In genomic region chr14:60687241-60687640, GRCm38 (mm10) we compare ENCODE assay signal across 12 mouse cellular contexts. TPM values are rescaled to one million over a fixed set of nuclear protein-coding genes. Genes with fewer than 3 reads are reported as not detected.
DNase-seq lines count a peak whose midpoint lies in the region; ATAC-seq and TF ChIP-seq lines count a peak whose summit lies in the region.
"Had no signal": no experiment of that assay in that cellular context is flagged by ENCODE, and none has a peak within 500 bp of the region (broad histone marks: within the 10 kb centered on the region; RNA-seq: fewer than 3 reads in every experiment).

No protein-coding gene starts in this region.

- H3K4me3 ChIP-seq in intestine, postnatal 0 days (ENCODE audit: low read depth, low read length) = no peak overlapping the region
- H3K4me3 ChIP-seq in intestine, embryonic 16.5 days (ENCODE audit: low read length) = no peak overlapping the region
- no peak overlapping the region for H3K4me3 ChIP-seq in midbrain, embryonic 14.5 days (replicated peaks; ENCODE audit: low read depth, low read length)
- H3K4me3 ChIP-seq in midbrain, embryonic 10.5 days = no peak overlapping the region
- H3K4me3 ChIP-seq in hindbrain, embryonic 14.5 days (replicated peaks; ENCODE audit: low read length) = no peak overlapping the region
- H3K4me3 ChIP-seq in stomach, embryonic 16.5 days (replicated peaks; ENCODE audit: low read length) = no peak overlapping the region
- H3K4me3 ChIP-seq: limb, embryonic 15.5 days had no signal

- peaks cover 2% of the 10 kb centered on the region; the same call in 1 of the 2 replicates for H3K4me1 ChIP-seq in intestine, postnatal 0 days (replicated peaks; ENCODE audit: control insufficient read depth, insufficient read depth, low read length)
- peaks cover 7% of the 10 kb centered on the region; the same call in 1 of the 2 replicates for H3K4me1 ChIP-seq in intestine, embryonic 16.5 days (ENCODE audit: control insufficient read depth, insufficient read depth, low read length)
- H3K4me1 ChIP-seq in midbrain, embryonic 14.5 days (ENCODE audit: control insufficient read depth, insufficient read depth, low read length) = peaks cover 18% of the 10 kb centered on the region
- peaks cover 64% of the 10 kb centered on the region for H3K4me1 ChIP-seq in midbrain, embryonic 10.5 days
- H3K4me1 ChIP-seq in hindbrain, embryonic 14.5 days (replicated peaks; ENCODE audit: control insufficient read depth, insufficient read depth, low read length) = peaks cover 31% of the 10 kb centered on the region
- peaks cover 10% of the 10 kb centered on the region for H3K4me1 ChIP-seq in stomach, embryonic 16.5 days (ENCODE audit: control insufficient read depth, insufficient read depth, low read length)
- H3K4me1 ChIP-seq: limb, embryonic 15.5 days had no signal

- H3K36me3 ChIP-seq in intestine, postnatal 0 days (ENCODE audit: control insufficient read depth, insufficient read depth) = peaks cover 8% of the 10 kb centered on the region; the same call in 1 of the 2 replicates
- no peaks in the 10 kb centered on the region for H3K36me3 ChIP-seq in intestine, embryonic 16.5 days (ENCODE audit: control insufficient read depth, insufficient read depth, low read length)
- H3K36me3 ChIP-seq in midbrain, embryonic 14.5 days (ENCODE audit: control insufficient read depth, insufficient read depth, low read length) = no peaks in the 10 kb centered on the region
- H3K36me3 ChIP-seq in midbrain, embryonic 10.5 days = peaks cover 28% of the 10 kb centered on the region
- no peaks in the 10 kb centered on the region for H3K36me3 ChIP-seq in hindbrain, embryonic 14.5 days (replicated peaks; ENCODE audit: control insufficient read depth, insufficient read depth)
- no peaks in the 10 kb centered on the region for H3K36me3 ChIP-seq in stomach, embryonic 16.5 days (ENCODE audit: control insufficient read depth, insufficient read depth, low read length)
- H3K36me3 ChIP-seq: limb, embryonic 15.5 days had no signal

- no peak for DNase-seq in midbrain, embryonic 14.5 days
- DNase-seq in midbrain, embryonic 10.5 days (ENCODE audit: low spot score) = no peak
- peak; percentile 45 for DNase-seq in hindbrain, embryonic 14.5 days (ENCODE audit: low spot score)
- DNase-seq in cerebellum, adult 18-20 months = no peak
- DNase-seq: gastrocnemius, postnatal 36 days; right cerebral cortex, postnatal 4 days had no signal

- no peak for TF ChIP-seq CTCF in intestine, postnatal 0 days (IDR thresholded peaks at IDR 0.05; ENCODE audit: low read depth)

- no peaks in the 10 kb centered on the region for H3K27me3 ChIP-seq in intestine, postnatal 0 days (replicated peaks; ENCODE audit: control insufficient read depth, insufficient read depth, low read length)
- H3K27me3 ChIP-seq in intestine, embryonic 16.5 days (replicated peaks; ENCODE audit: control insufficient read depth, insufficient read depth, low read length) = no peaks in the 10 kb centered on the region
- H3K27me3 ChIP-seq in midbrain, embryonic 14.5 days (ENCODE audit: control insufficient read depth, insufficient read depth, low read length) = no peaks in the 10 kb centered on the region
- no peaks in the 10 kb centered on the region for H3K27me3 ChIP-seq in midbrain, embryonic 10.5 days (ENCODE audit: low read depth, poor library complexity, severe bottlenecking)
- no peaks in the 10 kb centered on the region for H3K27me3 ChIP-seq in hindbrain, embryonic 14.5 days (ENCODE audit: control insufficient read depth, insufficient read depth, low read length)
- no peaks in the 10 kb centered on the region for H3K27me3 ChIP-seq in stomach, embryonic 16.5 days (ENCODE audit: control insufficient read depth, insufficient read depth, low read length)
- H3K27me3 ChIP-seq: CH12.LX had no signal

- no peak for ATAC-seq in intestine, postnatal 0 days
- ATAC-seq in intestine, embryonic 16.5 days = no peak
- no peak for ATAC-seq in midbrain, embryonic 14.5 days (ENCODE audit: low FRiP score, low TSS enrichment)
- no peak for ATAC-seq in hindbrain, embryonic 14.5 days (ENCODE audit: low FRiP score)
- no peak for ATAC-seq in stomach, embryonic 16.5 days (ENCODE audit: insufficient read depth, low FRiP score)
- no peak for ATAC-seq in megakaryocyte-erythroid progenitor cell, adult 5-6 weeks (replicated peaks; ENCODE audit: low FRiP score, low TSS enrichment, poor library complexity, severe bottlenecking)

- no peak overlapping the region; the same call in 1 of the 2 replicates for H3K4me2 ChIP-seq in intestine, postnatal 0 days (replicated peaks; ENCODE audit: low read depth)
- no peak overlapping the region for H3K4me2 ChIP-seq in intestine, embryonic 16.5 days (ENCODE audit: low read depth, low read length)
- peak overlapping the region; percentile 16; the same call in 1 of the 2 replicates for H3K4me2 ChIP-seq in midbrain, embryonic 14.5 days (ENCODE audit: low read length)
- peak overlapping the region; percentile 36 for H3K4me2 ChIP-seq in hindbrain, embryonic 14.5 days (replicated peaks)
- peak overlapping the region; percentile 18; the same call in 1 of the 2 replicates for H3K4me2 ChIP-seq in stomach, embryonic 16.5 days (ENCODE audit: low read depth, low read length)
- H3K4me2 ChIP-seq: limb, embryonic 15.5 days had no signal

- H3K9me3 ChIP-seq in intestine, postnatal 0 days (ENCODE audit: control insufficient read depth) = no peaks in the 10 kb centered on the region
- no peaks in the 10 kb centered on the region for H3K9me3 ChIP-seq in intestine, embryonic 16.5 days (ENCODE audit: control insufficient read depth, low read length)
- no peaks in the 10 kb centered on the region for H3K9me3 ChIP-seq in midbrain, embryonic 14.5 days (ENCODE audit: control insufficient read depth, low read length)
- no peaks in the 10 kb centered on the region for H3K9me3 ChIP-seq in midbrain, embryonic 10.5 days (replicated peaks)
- H3K9me3 ChIP-seq in hindbrain, embryonic 14.5 days (ENCODE audit: control insufficient read depth, low read length) = no peaks in the 10 kb centered on the region
- no peaks in the 10 kb centered on the region for H3K9me3 ChIP-seq in stomach, embryonic 16.5 days (replicated peaks; ENCODE audit: control insufficient read depth, low read length)
- H3K9me3 ChIP-seq: limb, embryonic 15.5 days had no signal

- no peak overlapping the region for H3K9ac ChIP-seq in intestine, postnatal 0 days (ENCODE audit: low read depth, low read length)
- no peak overlapping the region for H3K9ac ChIP-seq in intestine, embryonic 16.5 days (ENCODE audit: low read depth, low read length)
- no peak overlapping the region for H3K9ac ChIP-seq in midbrain, embryonic 14.5 days (replicated peaks; ENCODE audit: low read length)
- H3K9ac ChIP-seq in hindbrain, embryonic 14.5 days = no peak overlapping the region
- H3K9ac ChIP-seq in stomach, embryonic 16.5 days (ENCODE audit: low read length) = no peak overlapping the region
- H3K9ac ChIP-seq: limb, embryonic 15.5 days had no signal

- 69% methylated on average over 7 of the region's 7 CpGs for WGBS in intestine, postnatal 0 days
- WGBS in intestine, embryonic 16.5 days = 44% methylated on average over 7 of the region's 7 CpGs
- 33% methylated on average over 7 of the region's 7 CpGs for WGBS in midbrain, embryonic 14.5 days
- 78% methylated on average over 7 of the region's 7 CpGs for WGBS in midbrain, embryonic 10.5 days
- WGBS in hindbrain, embryonic 14.5 days = 14% methylated on average over 7 of the region's 7 CpGs
- WGBS in stomach, embryonic 16.5 days = 54% methylated on average over 7 of the region's 7 CpGs

- peak overlapping the region; percentile 21; the same call in 1 of the 2 replicates for H3K27ac ChIP-seq in intestine, postnatal 0 days (ENCODE audit: low read depth, low read length)
- H3K27ac ChIP-seq in intestine, embryonic 16.5 days (ENCODE audit: low read length) = no peak overlapping the region; the same call in 1 of the 2 replicates
- 0 out of 2 replicates have a peak overlapping the region, but pooled peaks have one; percentile 6 for H3K27ac ChIP-seq in midbrain, embryonic 14.5 days (replicated peaks; ENCODE audit: low read depth, low read length)
- H3K27ac ChIP-seq in midbrain, embryonic 10.5 days (replicated peaks) = no peak overlapping the region
- H3K27ac ChIP-seq in hindbrain, embryonic 14.5 days = peak overlapping the region; percentile 26; the same call in 1 of the 2 replicates
- H3K27ac ChIP-seq in stomach, embryonic 16.5 days (ENCODE audit: low read length) = no peak overlapping the region
- H3K27ac ChIP-seq: limb, embryonic 15.5 days had no signal

RNA-seq across cellular contexts. Expression of gene Spata13, which starts 53.4 kb away (rescaled TPM):
- polyA plus RNA-seq in intestine, postnatal 0 days (2015; fragmentation: Nextera tagmentation; extraction: Ambion mirVana) = 10.2 and 11.1 TPM in 2 replicates
- polyA plus RNA-seq in intestine, embryonic 16.5 days (2015; fragmentation: Nextera tagmentation; extraction: Ambion mirVana) = 19.9 and 22.6 TPM in 2 replicates
- 22.0 and 31.6 TPM in 2 replicates for polyA plus RNA-seq in midbrain, embryonic 14.5 days (2014; fragmentation: Nextera tagmentation; extraction: Ambion mirVana)
- polyA plus RNA-seq in midbrain, embryonic 10.5 days (2016; fragmentation: Nextera tagmentation; extraction: Ambion mirVana) = 67.9 and 70.0 TPM in 2 replicates
- 24.4 and 26.2 TPM in 2 replicates for polyA plus RNA-seq in hindbrain, embryonic 14.5 days (2014; fragmentation: Nextera tagmentation; extraction: Ambion mirVana)
- 23.2 and 23.7 TPM in 2 replicates for polyA plus RNA-seq in stomach, embryonic 16.5 days (2015; fragmentation: Nextera tagmentation; extraction: Ambion mirVana)
- 1.7 and 2.7 TPM in 2 replicates for total RNA-seq in megakaryocyte-erythroid progenitor cell, adult 5-6 weeks (2014; fragmentation: Nextera tagmentation)
- total RNA-seq in megakaryocyte-erythroid progenitor cell, adult 5-6 weeks (2017) = 3.0 and 3.4 TPM in 2 replicates

Comparison
In these comparisons a context has a peak if more than half of its experiments do, and no peak if none do; other contexts are left out.
1. H3K27ac ChIP-seq: peak in intestine, postnatal 0 days (single experiment), midbrain, embryonic 14.5 days (single experiment) and hindbrain, embryonic 14.5 days (single experiment); none in intestine, embryonic 16.5 days (single experiment), midbrain, embryonic 10.5 days (single experiment) and stomach, embryonic 16.5 days (single experiment).
2. H3K4me2 ChIP-seq: peak in midbrain, embryonic 14.5 days (single experiment), hindbrain, embryonic 14.5 days (single experiment) and stomach, embryonic 16.5 days (single experiment); none in intestine, postnatal 0 days (single experiment) and intestine, embryonic 16.5 days (single experiment).